Mouse (Mus musculus): ENCODE results near the gene Zbtb8b.

- TF ChIP-seq POLR2A (IDR thresholded peaks at IDR 0.05; ENCODE audit: low read depth, low read length) (no peak), CTCF (IDR thresholded peaks at IDR 0.05; ENCODE audit: borderline replicate concordance, insufficient read depth, low read length) (no peak)
These were observed 29.7 kb downstream of the Zbtb8b start for GRCm38 (mm10) chr4:129410991-129411390.

Data from embryonic fibroblast, embryonic 13.5 days (primary cell).